Mouse (Mus musculus) adrenal gland, adult (tissue): ENCODE data around the gene Cfap36.

Source experiments
- DNase-seq, 2 experiments: peaks; one replicate each; pipeline ENCODE4 v3.0.0; 2022 to 2023; ENCODE audit warnings: low spot score in 1 of 2; ENCODE audit not compliant: inconsistent age in 2 of 2

Cfap36 gene

DNA sequence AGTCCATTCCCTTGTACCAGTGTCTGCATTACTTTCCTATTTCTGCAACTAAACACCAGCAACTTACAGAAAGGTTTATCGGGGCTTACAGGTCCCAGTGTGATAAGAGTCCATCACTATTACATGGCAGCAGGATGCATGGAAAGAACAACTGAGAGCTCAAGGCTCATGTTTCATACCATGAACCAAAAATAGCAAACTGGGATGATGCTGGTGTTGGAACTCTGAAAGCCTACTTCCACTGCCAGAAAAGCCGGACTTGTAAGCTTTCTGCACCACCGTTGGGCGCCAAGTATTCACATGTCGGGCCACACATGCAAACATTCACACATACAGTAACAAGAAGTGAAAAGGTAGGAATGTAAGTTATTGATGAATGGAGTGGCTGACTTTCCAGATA is 65.5 kb downstream of the Cfap36 start:
- DNase-seq: no peak

DNA sequence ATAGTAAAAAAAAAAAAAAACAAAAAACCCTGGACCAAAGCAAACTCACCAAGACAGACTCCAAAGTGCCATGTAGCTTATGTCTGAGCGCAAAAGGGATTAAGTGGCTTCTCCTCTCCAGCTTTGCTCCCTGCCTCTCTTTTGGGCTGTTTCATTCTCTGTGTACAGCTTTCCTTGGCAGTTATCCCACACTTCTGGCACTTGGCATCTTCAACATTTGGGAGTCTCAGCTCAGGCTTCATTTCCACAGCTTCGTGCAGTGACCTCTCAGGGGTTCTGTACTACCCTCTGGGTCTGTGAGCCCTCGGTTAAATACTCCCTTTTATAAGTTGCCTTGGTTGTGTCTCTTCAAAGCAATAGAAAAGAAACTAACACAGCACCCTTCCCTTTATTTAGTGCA is 66.6 kb downstream of the Cfap36 start:
- DNase-seq: peak in 1 of 2 experiments; percentile 44

DNA sequence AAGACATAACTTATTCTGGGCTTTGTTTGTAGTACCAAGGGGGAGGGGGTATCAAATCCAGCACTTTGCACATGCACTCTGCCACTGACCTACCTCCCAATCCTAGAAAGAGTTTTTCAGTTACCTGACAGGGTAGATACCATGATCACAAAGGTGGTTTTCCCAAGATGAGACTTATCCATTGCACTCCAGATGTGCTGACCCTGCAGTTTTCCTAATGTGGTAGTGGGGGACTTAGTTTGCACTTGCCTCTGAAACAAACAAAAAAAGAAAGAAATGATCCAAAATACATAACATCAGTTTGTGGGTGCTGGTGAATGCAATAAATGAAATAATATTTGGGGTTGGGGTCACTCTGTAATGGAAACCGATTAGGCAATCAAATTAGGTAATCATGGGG is 67.9 kb downstream of the Cfap36 start:
- no peak for DNase-seq

- DNase-seq: no peak
Measured at GRCm38 (mm10) chr11:29173706-29174436, 73.3 kb downstream of the Cfap36 start.

DNA sequence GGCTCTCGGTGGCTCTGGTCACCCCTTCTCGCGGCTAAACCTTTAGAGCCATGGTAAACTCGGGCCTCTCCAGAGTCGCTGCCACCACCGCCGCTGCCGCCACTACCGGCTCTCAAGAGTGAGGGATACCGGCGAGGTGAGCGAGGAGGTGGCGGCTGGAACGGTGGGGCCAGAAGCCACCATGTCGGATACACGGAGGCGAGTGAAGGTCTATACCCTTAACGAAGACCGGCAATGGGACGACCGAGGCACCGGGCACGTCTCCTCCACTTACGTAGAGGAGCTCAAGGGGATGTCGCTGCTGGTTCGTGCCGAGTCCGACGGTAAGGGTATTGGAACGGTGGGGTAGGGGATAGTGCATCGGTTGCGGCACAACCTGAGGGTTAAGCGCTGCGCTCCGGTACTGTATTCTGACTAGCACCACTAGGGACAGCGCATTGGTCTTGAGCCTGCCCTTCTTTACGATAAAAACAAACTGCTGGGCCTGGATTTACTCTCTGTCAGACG is 74.0 kb downstream of the Cfap36 start:
- DNase-seq: peak in 1 of 2 experiments; percentile 70

DNA sequence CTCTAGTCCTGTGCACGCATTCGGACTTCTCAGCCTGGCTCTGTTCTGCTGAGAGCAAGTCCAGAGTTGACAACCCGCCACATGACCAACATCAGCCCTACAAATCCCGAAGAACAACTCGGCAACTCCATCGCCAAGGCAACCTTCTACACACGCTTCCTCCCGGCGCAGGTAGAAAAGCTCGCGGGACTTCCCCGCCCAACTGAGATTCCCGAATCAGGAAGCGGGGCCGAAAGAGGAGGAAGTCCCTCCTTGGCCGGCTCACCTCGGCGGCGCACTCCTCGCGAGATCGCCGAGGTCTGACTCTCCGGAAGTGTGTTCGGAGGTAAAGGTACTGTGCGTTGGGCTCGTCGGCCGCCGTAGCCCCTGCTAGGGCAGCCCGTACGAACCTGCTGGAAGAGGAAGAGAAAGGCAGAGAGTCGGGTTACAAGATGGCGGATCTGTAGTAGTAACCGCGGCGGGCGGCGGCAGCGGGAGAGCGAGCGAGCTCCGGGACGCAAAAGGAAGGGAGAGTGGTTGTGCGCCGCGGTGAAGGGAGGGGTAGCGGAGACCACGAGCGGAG is 74.6 kb downstream of the Cfap36 start, which contains the start of gene Ppp4r3b:
Gene Ppp4r3b, plus strand, starts transcription at position 328 of the 562 bp plus-strand sequence.
- peak; percentile 99 for DNase-seq

DNA sequence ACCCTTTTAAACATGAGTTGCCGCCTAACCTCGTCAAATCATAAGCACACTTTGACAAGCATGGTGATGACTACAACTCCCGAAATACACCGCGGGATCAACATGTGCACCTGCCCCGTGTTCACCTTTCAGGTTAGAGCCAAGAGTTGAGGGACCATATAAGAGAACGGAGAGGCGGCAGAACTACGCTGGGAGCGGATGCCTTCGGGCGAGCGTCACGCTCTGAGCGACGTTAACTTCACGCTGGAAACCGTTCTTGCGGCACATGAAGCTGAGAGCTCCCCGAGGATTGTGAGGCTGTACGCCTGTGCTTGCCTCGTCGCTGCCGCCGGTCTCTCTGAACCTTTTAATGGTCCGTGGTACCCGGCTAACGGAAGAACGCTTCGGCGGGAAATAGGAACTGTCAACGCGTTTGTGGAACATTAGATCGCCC is 75.2 kb downstream of the Cfap36 start:
- DNase-seq: peak; percentile 62 to 83
